Mouse (Mus musculus) lung, postnatal 10 days (tissue): Measurements from ENCODE around the gene Krt13.

Source experiments
- DNase-seq: peaks from one replicate; pipeline ENCODE4 v3.0.0; 2021

The Krt13 gene

GRCm38 (mm10) chr11:100121466-100121865, at the start of gene Krt13:
Krt13 (minus strand) TSS chr11:100121566.
- DNase-seq, result no peak

GRCm38 (mm10) chr11:100168765-100169762, 47.7 kb upstream of the Krt13 start:
- DNase-seq, result peak; percentile 80

- peak; percentile 73 for DNase-seq
Measured at GRCm38 (mm10) chr11:100168071-100168470, 46.7 kb upstream of the Krt13 start.

GRCm38 (mm10) chr11:100164392-100164791, 43.0 kb upstream of the Krt13 start:
- no peak for DNase-seq

GRCm38 (mm10) chr11:100157908-100158477, 36.6 kb upstream of the Krt13 start:
- no peak for DNase-seq

GRCm38 (mm10) chr11:100157331-100157730, 36.0 kb upstream of the Krt13 start:
- DNase-seq, result no peak

GRCm38 (mm10) chr11:100155497-100156255, 34.3 kb upstream of the Krt13 start:
- no peak for DNase-seq

- no peak for DNase-seq
Measured at GRCm38 (mm10) chr11:100148615-100149330, 27.4 kb upstream of the Krt13 start, which contains the start of gene Krt19. Krt19 (minus strand) TSS chr11:100148665.

- no peak for DNase-seq
Measured at GRCm38 (mm10) chr11:100147566-100148353, 26.4 kb upstream of the Krt13 start.

GRCm38 (mm10) chr11:100145858-100146560, 24.6 kb upstream of the Krt13 start:
- peak; percentile 83 for DNase-seq

GRCm38 (mm10) chr11:100145104-100145503, 23.7 kb upstream of the Krt13 start:
- DNase-seq, result peak; percentile 73

GRCm38 (mm10) chr11:100140966-100141365, 19.6 kb upstream of the Krt13 start:
- DNase-seq, result no peak

- DNase-seq, result no peak
Measured at GRCm38 (mm10) chr11:100139391-100139790, 18.0 kb upstream of the Krt13 start.

GRCm38 (mm10) chr11:100138809-100139208, 17.4 kb upstream of the Krt13 start:
- no peak for DNase-seq

GRCm38 (mm10) chr11:100137693-100138092, 16.3 kb upstream of the Krt13 start:
- no peak for DNase-seq

- DNase-seq, result no peak
Measured at GRCm38 (mm10) chr11:100136559-100136958, 15.2 kb upstream of the Krt13 start.

- DNase-seq, result no peak
Measured at GRCm38 (mm10) chr11:100135731-100136130, 14.4 kb upstream of the Krt13 start, which contains the start of gene Krt15. Krt15 (minus strand) TSS chr11:100135928.

- DNase-seq, result no peak
Measured at GRCm38 (mm10) chr11:100124901-100125300, 3.5 kb upstream of the Krt13 start.

GRCm38 (mm10) chr11:100120331-100120730, 1.0 kb downstream of the Krt13 start:
- no peak for DNase-seq

GRCm38 (mm10) chr11:100113742-100114029, 7.7 kb downstream of the Krt13 start:
- no peak for DNase-seq
